Mouse (Mus musculus): Measurements from ENCODE around the gene Gm10392.

GRCm38 (mm10) chr11:77532202-77532846, 13.3 kb upstream of the Gm10392 start:
- TF ChIP-seq CTCF (IDR thresholded peaks at IDR 0.05; ENCODE audit: low read depth) (no peak), EP300 (optimal IDR thresholded peaks at IDR 0.05) (no peak)

Measured in stomach, postnatal 0 days (tissue).